Mouse (Mus musculus): ENCODE measurements around the gene Sart3.
"Not testable (repeated sequence)": the region's sequence is repeated elsewhere in the genome, so short reads cannot be mapped to it uniquely, and the experiment has no call there.

The Sart3 gene

DNA sequence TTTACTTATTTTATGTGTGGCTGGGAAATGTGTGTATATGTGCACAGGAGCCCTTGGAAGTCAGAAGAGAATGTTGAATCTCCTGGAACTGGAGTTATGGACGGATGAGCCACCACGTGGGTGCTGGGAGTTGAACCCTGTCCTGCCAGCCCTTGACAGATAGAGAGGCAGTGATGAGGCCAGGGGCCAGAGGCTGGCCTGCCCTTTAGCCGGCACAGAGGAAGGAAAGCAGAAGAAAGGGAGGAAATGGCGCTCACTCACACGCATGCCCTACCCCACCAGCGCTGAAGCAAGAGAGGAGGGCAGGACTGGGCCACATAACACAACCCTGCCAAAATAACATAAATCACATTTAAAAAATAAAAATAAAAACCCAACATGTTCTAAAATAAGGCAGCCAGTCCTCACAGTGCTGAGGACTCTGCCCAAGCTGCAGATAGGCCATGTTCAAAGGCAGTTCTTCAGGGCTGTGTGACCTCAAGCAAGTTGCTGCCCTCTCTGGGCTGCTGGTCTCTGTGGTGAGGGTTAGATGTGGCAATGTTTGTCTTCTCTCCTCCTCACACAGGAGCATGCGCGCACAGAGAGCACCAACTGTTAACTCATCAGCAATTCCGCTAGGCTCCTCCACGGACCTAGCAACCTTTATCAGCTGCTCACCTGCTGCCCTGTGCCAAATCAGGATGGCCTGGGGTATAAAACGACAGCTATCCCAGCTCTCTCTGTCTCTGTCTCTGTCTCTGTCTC lies 18.3 kb upstream of the Sart3 start:
- DNase-seq (ENCODE audit: low spot score in 2 of 2): no peak

DNA sequence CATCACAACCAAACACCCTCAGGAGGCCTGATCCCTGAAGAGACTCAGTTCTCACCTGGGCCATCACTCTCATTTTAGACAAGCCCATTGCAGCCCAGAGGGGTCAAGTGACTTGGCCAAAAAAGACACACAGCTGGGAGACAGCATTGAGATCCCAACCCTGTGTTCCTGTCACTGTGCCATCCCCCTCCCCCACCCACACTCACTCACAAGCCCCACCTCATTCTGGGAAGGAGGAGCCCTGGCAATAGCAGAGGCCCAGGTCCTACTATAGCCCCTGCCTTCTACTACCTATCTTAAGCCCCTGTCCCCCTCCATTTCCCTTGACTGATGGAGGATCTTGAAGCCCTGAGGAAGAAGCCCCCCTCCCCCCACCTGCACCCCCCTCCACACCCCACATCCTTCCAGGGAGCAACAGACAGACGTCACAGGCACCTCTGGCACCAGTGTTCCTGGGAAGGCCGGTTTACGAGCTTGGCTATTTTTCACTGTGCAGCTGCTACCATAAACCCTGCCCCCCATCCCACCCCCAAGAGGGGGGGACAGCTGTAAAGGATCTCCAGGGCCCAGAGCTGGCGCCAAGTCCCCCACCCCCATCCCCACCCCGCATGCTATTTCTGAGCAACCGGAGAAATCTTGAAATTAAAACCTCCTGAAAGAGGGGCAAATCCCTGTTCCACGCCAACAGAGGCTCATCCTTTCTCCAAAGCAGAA lies 16.9 kb upstream of the Sart3 start:
- DNase-seq (ENCODE audit: low spot score in 2 of 2): peak in 1 of 2 experiments; percentile 48

- DNase-seq (ENCODE audit: low spot score in 2 of 2): no peak
Observed at GRCm38 (mm10) chr5:113788645-113789044, 16.3 kb upstream of the Sart3 start.

- no peak for DNase-seq (ENCODE audit: low spot score in 2 of 2)
Observed at GRCm38 (mm10) chr5:113786985-113787384, 14.7 kb upstream of the Sart3 start.

DNA sequence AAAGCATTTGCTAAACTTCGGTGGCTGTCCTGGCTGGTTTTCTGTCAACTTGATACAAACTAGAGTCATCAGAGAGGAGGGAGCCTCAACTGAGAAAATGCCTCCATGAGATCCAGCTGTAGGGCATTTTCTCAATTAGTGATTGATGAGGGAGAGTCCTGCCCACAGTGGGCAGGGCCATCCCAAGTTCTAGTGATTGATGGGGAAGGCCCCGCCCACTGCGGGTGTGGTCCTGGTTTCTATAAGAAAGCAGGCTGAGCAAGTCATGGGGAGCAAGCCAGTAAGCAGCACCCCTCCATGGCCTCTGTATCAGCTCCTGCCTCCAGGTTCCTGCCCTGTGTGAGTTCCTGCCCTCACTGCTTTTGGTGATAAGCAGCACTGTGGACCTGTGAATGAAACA lies 11.8 kb upstream of the Sart3 start:
- DNase-seq (ENCODE audit: low spot score in 2 of 2): not testable (repeated sequence)

- peak in 1 of 2 experiments; percentile 61 for DNase-seq (ENCODE audit: low spot score in 2 of 2)
Observed at GRCm38 (mm10) chr5:113783581-113784001, 11.3 kb upstream of the Sart3 start.

GRCm38 (mm10) chr5:113782624-113783023 lies 10.3 kb upstream of the Sart3 start:
- no peak for DNase-seq (ENCODE audit: low spot score in 2 of 2)

- DNase-seq (ENCODE audit: low spot score in 2 of 2): no peak
Observed at GRCm38 (mm10) chr5:113781875-113782274, 9.6 kb upstream of the Sart3 start.

- DNase-seq (ENCODE audit: low spot score in 2 of 2): no peak
Observed at GRCm38 (mm10) chr5:113781254-113781653, 8.9 kb upstream of the Sart3 start.

GRCm38 (mm10) chr5:113780763-113781162 lies 8.5 kb upstream of the Sart3 start:
- DNase-seq (ENCODE audit: low spot score in 2 of 2): no peak

GRCm38 (mm10) chr5:113780082-113780752 lies 7.9 kb upstream of the Sart3 start:
- DNase-seq (ENCODE audit: low spot score in 2 of 2): no peak

- DNase-seq (ENCODE audit: low spot score in 2 of 2): no peak
Observed at GRCm38 (mm10) chr5:113779569-113779968, 7.3 kb upstream of the Sart3 start.

- DNase-seq (ENCODE audit: low spot score in 2 of 2): not testable (repeated sequence)
Observed at GRCm38 (mm10) chr5:113777728-113778127, 5.4 kb upstream of the Sart3 start.

DNA sequence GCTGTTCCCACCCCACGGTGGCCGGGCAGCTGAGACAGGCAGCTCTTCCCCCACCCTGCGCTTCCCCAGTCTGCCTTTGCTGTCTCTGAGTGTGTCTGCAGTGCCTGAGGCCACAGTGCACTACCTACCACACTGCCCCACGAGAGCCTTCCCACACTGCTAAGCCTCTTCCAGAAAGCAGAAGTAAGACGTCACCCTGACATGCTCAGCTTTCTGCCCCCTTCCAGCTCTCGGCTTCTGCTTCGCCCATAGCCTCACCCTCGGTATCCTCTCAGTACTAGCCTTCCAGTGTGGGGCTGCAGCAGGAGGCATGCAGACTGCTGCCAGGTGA lies 4.6 kb upstream of the Sart3 start:
- no peak for DNase-seq (ENCODE audit: low spot score in 2 of 2)

GRCm38 (mm10) chr5:113776128-113776895 lies 4.0 kb upstream of the Sart3 start:
- DNase-seq (ENCODE audit: low spot score in 2 of 2): no peak

- no peak for DNase-seq (ENCODE audit: low spot score in 2 of 2)
Observed at GRCm38 (mm10) chr5:113775585-113775984, 3.3 kb upstream of the Sart3 start.

- DNase-seq (ENCODE audit: low spot score in 2 of 2): peak; percentile 81 to 89
Observed at GRCm38 (mm10) chr5:113773664-113774063, 1.4 kb upstream of the Sart3 start.

- DNase-seq (ENCODE audit: low spot score in 2 of 2): no peak
Observed at GRCm38 (mm10) chr5:113772905-113773519, 702 bp upstream of the Sart3 start.

DNA sequence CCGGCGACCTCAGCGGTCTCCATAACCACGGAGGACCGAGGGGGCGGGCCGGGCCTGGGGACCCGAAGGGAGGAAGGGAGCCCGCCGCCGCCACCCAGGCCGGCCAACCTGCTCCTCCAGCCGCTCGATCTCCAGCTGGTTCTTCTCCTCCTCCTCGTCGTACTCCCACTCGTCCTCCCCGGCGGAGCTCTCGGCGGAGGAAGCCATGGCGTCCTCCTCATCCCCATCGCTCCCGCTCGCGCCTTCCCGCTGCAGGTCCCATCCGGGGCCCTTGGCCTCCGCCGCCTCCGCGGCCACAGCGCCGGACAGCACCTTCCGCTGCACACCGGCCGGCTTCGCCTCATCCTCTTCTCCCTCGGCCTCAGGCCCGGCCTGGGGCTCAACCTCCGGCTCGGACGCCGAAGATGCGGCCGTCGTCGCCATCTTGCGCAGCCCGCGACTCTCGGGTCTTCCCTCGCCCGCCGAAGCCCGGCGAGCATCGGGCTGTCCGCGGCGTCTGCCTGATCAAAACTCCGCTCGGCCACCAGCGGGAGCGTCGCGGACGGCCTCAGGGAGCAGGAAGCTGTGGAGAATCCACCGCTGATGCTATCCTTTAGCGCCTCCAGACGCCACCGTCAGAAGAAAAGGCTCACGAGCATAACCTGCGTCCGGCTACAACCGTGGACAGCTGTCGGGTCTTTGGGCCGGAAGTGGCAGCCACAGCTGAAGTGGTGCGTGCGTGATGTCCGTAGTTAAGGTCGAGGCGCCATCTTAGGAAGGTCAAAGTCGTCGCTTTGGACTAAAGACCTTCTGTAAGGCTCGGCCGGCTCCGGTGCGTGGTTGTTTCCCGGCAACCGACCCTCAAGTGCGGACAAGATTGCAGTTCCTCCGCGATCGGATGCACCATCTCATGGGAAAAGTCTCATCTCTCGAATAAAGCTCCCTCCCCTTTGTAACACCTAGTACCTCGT lies 822 bp downstream of the Sart3 start:
- DNase-seq (ENCODE audit: low spot score in 2 of 2): peak; percentile 81 to 83

DNA sequence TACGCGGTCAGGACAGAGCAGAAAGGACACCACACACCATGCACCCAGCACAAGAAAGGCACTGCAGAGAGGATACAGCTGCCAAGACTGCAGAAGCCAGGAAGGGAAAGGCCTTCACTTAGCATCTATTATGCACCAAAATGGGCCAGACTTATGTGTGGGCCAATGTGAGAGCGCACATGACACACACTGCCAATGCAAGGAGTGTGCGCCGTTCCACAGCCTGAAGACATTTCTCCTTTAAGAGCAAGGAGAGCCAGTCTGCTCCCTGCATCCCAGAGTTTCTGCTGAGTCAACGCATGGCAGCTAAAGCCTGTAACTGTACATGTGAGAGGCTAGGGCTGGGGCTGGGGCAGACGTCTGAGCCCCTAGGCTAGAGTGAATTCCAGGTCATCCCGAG lies 3.5 kb downstream of the Sart3 start:
- DNase-seq (ENCODE audit: low spot score in 2 of 2): no peak

Measured in urinary bladder, postnatal 36 days (tissue).